In genomic region chr11:50132265-50132664, GRCm38 (mm10) we compare ENCODE assay signal across 8 mouse cellular contexts. TPM values are rescaled to one million over a fixed set of nuclear protein-coding genes. Genes with fewer than 3 reads are reported as not detected.
DNase-seq lines count a peak whose midpoint lies in the region; ATAC-seq and TF ChIP-seq lines count a peak whose summit lies in the region.

No protein-coding gene starts in this region.

- peak overlapping the region; percentile 97 for H3K27ac ChIP-seq in layer of hippocampus, adult 2 months
- no peak overlapping the region for H3K27ac ChIP-seq in embryonic facial prominence, embryonic 13.5 days
- 0 out of 2 replicates have a peak overlapping the region, but pooled peaks have one; percentile 95 for H3K27ac ChIP-seq in hindbrain, postnatal 0 days
- H3K27ac ChIP-seq in midbrain, postnatal 0 days (ENCODE audit: low read depth, low read length) = peak overlapping the region; percentile 94; the same call in 1 of the 2 replicates

- peaks cover 23% of the 10 kb centered on the region for H3K36me3 ChIP-seq in embryonic facial prominence, embryonic 13.5 days
- H3K36me3 ChIP-seq in hindbrain, postnatal 0 days (ENCODE audit: insufficient read depth, low read length) = peaks cover 17% of the 10 kb centered on the region; the same call in 1 of the 2 replicates
- peaks cover 10% of the 10 kb centered on the region for H3K36me3 ChIP-seq in midbrain, postnatal 0 days (ENCODE audit: insufficient read depth, low read length)

- no peak for ATAC-seq in embryonic facial prominence, embryonic 13.5 days (ENCODE audit: insufficient number of reproducible peaks, insufficient read depth, low FRiP score, low TSS enrichment, low read depth)
- ATAC-seq in hindbrain, postnatal 0 days = no peak
- ATAC-seq in midbrain, postnatal 0 days (ENCODE audit: low FRiP score) = no peak

- no peak for TF ChIP-seq CTCF in layer of hippocampus, adult 2 months (conservative IDR thresholded peaks at IDR 0.05)
- no peak for TF ChIP-seq CTCF in hindbrain, postnatal 0 days (IDR thresholded peaks at IDR 0.05; ENCODE audit: low read depth)
- TF ChIP-seq CTCF in midbrain, postnatal 0 days (IDR thresholded peaks at IDR 0.05) = no peak

- WGBS in embryonic facial prominence, embryonic 13.5 days = 88% methylated on average over 6 of the region's 6 CpGs
- 58% methylated on average over 6 of the region's 6 CpGs for WGBS in hindbrain, postnatal 0 days
- WGBS in midbrain, postnatal 0 days = 79% methylated on average over 6 of the region's 6 CpGs

- H3K4me2 ChIP-seq in embryonic facial prominence, embryonic 13.5 days = peak overlapping the region; percentile 92
- peak overlapping the region; percentile 96 for H3K4me2 ChIP-seq in hindbrain, postnatal 0 days (ENCODE audit: low read depth, low read length)
- peak overlapping the region; percentile 95 for H3K4me2 ChIP-seq in midbrain, postnatal 0 days (ENCODE audit: low read depth, low read length, poor library complexity, severe bottlenecking)

- peaks cover 19% of the 10 kb centered on the region for H3K4me1 ChIP-seq in embryonic facial prominence, embryonic 13.5 days
- peaks cover 10% of the 10 kb centered on the region for H3K4me1 ChIP-seq in hindbrain, postnatal 0 days (ENCODE audit: insufficient read depth, low read length)
- H3K4me1 ChIP-seq in midbrain, postnatal 0 days (ENCODE audit: insufficient read depth, low read length) = 0 out of 2 replicates have a peak, but pooled peaks cover 5% of the 10 kb centered on the region

- H3K27me3 ChIP-seq in embryonic facial prominence, embryonic 13.5 days = no peaks in the 10 kb centered on the region
- H3K27me3 ChIP-seq in hindbrain, postnatal 0 days (ENCODE audit: insufficient read depth, low read length) = no peaks in the 10 kb centered on the region
- no peaks in the 10 kb centered on the region for H3K27me3 ChIP-seq in midbrain, postnatal 0 days (ENCODE audit: insufficient read depth, low read length)

- peak overlapping the region; percentile 79 for H3K4me3 ChIP-seq in layer of hippocampus, adult 2 months
- peak overlapping the region; percentile 91 for H3K4me3 ChIP-seq in embryonic facial prominence, embryonic 13.5 days
- H3K4me3 ChIP-seq in hindbrain, postnatal 0 days (ENCODE audit: low read length) = peak overlapping the region; percentile 68
- H3K4me3 ChIP-seq in midbrain, postnatal 0 days (ENCODE audit: low read depth, low read length) = peak overlapping the region; percentile 79

- no peaks in the 10 kb centered on the region for H3K9me3 ChIP-seq in embryonic facial prominence, embryonic 13.5 days
- no peaks in the 10 kb centered on the region for H3K9me3 ChIP-seq in hindbrain, postnatal 0 days (ENCODE audit: low read length)
- no peaks in the 10 kb centered on the region for H3K9me3 ChIP-seq in midbrain, postnatal 0 days (ENCODE audit: low read length)

- peak overlapping the region; percentile 99 for H3K9ac ChIP-seq in embryonic facial prominence, embryonic 13.5 days
- H3K9ac ChIP-seq in hindbrain, postnatal 0 days (replicated peaks; ENCODE audit: low read length) = peak overlapping the region; percentile 91
- H3K9ac ChIP-seq in midbrain, postnatal 0 days (replicated peaks; ENCODE audit: low read length, poor library complexity, severe bottlenecking) = 0 out of 2 replicates have a peak overlapping the region, but pooled peaks have one; percentile 20

- DNase-seq in layer of hippocampus, adult 2 months (ENCODE audit: low spot score in 2 of 2) = no peak
- no peak for DNase-seq in layer of hippocampus, adult 11-12 months (ENCODE audit: low spot score)
- DNase-seq in hindbrain, postnatal 0 days (ENCODE audit: low spot score) = no peak
- DNase-seq in midbrain, postnatal 0 days (ENCODE audit: low spot score) = no peak
- no peak for DNase-seq in gastrocnemius, adult 18-20 months (ENCODE audit: low spot score)
- DNase-seq in thymus, postnatal 10 days (ENCODE audit: low spot score in 2 of 2) = no peak
- DNase-seq in gastrocnemius, postnatal 25 days = no peak

RNA-seq across cellular contexts. Expression of gene Tbc1d9b, which starts 1.1 kb away (rescaled TPM):
- 100 to 1,000 TPM; 104 to 107 TPM for total RNA-seq in layer of hippocampus, adult 2 months (2021)
- 44.9 and 47.8 TPM in 2 replicates for polyA plus RNA-seq in embryonic facial prominence, embryonic 13.5 days (2015; fragmentation: Nextera tagmentation; extraction: Ambion mirVana)
- total RNA-seq in hindbrain, postnatal 0 days (2014; rRNA removed) = 62.4 and 62.6 TPM in 2 replicates
- polyA plus RNA-seq in hindbrain, postnatal 0 days (2015; fragmentation: Nextera tagmentation; extraction: Ambion mirVana) = 32.1 and 33.5 TPM in 2 replicates
- 58.5 and 68.8 TPM in 2 replicates for total RNA-seq in midbrain, postnatal 0 days (2014; rRNA removed)
- polyA plus RNA-seq in midbrain, postnatal 0 days (2015; fragmentation: Nextera tagmentation; extraction: Ambion mirVana) = 31.3 and 32.5 TPM in 2 replicates
- 10 to 100 TPM; 21.3 to 22.8 TPM for total RNA-seq in gastrocnemius, adult 18-20 months (2021)
- total RNA-seq in gastrocnemius, postnatal 25 days (2021) = 10 to 100 TPM; 19.8 to 27.3 TPM

RNA-seq across cellular contexts. Expression of gene Mrnip, which starts 42.0 kb away (rescaled TPM):
- total RNA-seq in layer of hippocampus, adult 2 months (2021) = 10 to 100 TPM; 12.7 to 15.8 TPM
- polyA plus RNA-seq in embryonic facial prominence, embryonic 13.5 days (2015; fragmentation: Nextera tagmentation; extraction: Ambion mirVana) = 18.0 and 22.9 TPM in 2 replicates
- 40.8 and 44.2 TPM in 2 replicates for total RNA-seq in hindbrain, postnatal 0 days (2014; rRNA removed)
- polyA plus RNA-seq in hindbrain, postnatal 0 days (2015; fragmentation: Nextera tagmentation; extraction: Ambion mirVana) = 33.5 and 34.0 TPM in 2 replicates
- 37.1 and 41.3 TPM in 2 replicates for total RNA-seq in midbrain, postnatal 0 days (2014; rRNA removed)
- polyA plus RNA-seq in midbrain, postnatal 0 days (2015; fragmentation: Nextera tagmentation; extraction: Ambion mirVana) = 37.9 and 40.7 TPM in 2 replicates
- 1 to 10 TPM; 2.4 to 2.7 TPM for total RNA-seq in gastrocnemius, adult 18-20 months (2021)
- 1 to 10 TPM; 2.8 TPM for total RNA-seq in gastrocnemius, postnatal 25 days (2021)

Comparison
In these comparisons a context has a peak if more than half of its experiments do, and no peak if none do; other contexts are left out.
1. H3K9ac ChIP-seq: peak in every context shown above with its lines; median percentile 99 in embryonic facial prominence, embryonic 13.5 days; 91 in hindbrain, postnatal 0 days; 20 in midbrain, postnatal 0 days.